Mouse (Mus musculus) forebrain, embryonic 16.5 days (tissue): ENCODE measurements at regions not wholly inside any gene's neighbourhood (a gene's known extent, or its start where the extent isn't known, plus 50 kb on each side); places are given as distances from the start of the nearest gene placed in this dataset.

Source experiments
- ATAC-seq: fragments of 200-750 bp; cut with Nextera tagmentation; 2 replicates; pipeline ENCODE4 v1.8.0; 2017; ENCODE audit warnings: mild to moderate bottlenecking, moderate library complexity
- H3K27ac ChIP-seq: fragments of 300-500 bp; sonication (generic); 2 replicates; pipeline ENCODE4 v1.5.1; 2014; ENCODE audit warnings: low read length, control low read depth
- H3K27me3 ChIP-seq: fragments of 300-500 bp; sonication (generic); replicated peaks from 2 replicates; pipeline ENCODE4 v1.6.1; 2014; ENCODE audit warnings: low read length; ENCODE audit not compliant: control insufficient read depth, insufficient read depth
- H3K36me3 ChIP-seq: fragments of 300-500 bp; sonication (generic); 2 replicates; pipeline ENCODE4 v1.6.1; 2014; ENCODE audit not compliant: control insufficient read depth, insufficient read depth
- H3K4me1 ChIP-seq: fragments of 300-500 bp; sonication (generic); replicated peaks from 2 replicates; pipeline ENCODE4 v1.6.1; 2014; ENCODE audit warnings: low read length; ENCODE audit not compliant: control insufficient read depth, insufficient read depth
- H3K4me2 ChIP-seq: fragments of 300-500 bp; sonication (generic); 2 replicates; pipeline ENCODE4 v1.6.1; 2014; ENCODE audit warnings: mild to moderate bottlenecking, low read length, control low read depth
- H3K4me3 ChIP-seq: fragments of 300-500 bp; sonication (generic); replicated peaks from 2 replicates; pipeline ENCODE4 v1.5.1; 2014; ENCODE audit warnings: mild to moderate bottlenecking, low read length, control low read depth
- H3K9ac ChIP-seq: fragments of 300-500 bp; sonication (generic); replicated peaks from 2 replicates; pipeline ENCODE4 v1.6.1; 2014; ENCODE audit warnings: low read depth, low read length, control low read depth
- H3K9me3 ChIP-seq: fragments of 300-500 bp; sonication (generic); 2 replicates; pipeline ENCODE4 v1.6.1; 2016; ENCODE audit warnings: low read length; ENCODE audit not compliant: control insufficient read depth
- WGBS: fragments of 180-500 bp; shearing (Covaris S2); extraction: QIAGEN DNeasy Blood & Tissue Kit; methylation state at CpG from one replicate; pipeline ENCODE4 v1.1.7; 2014; 5-methylcytosine and 5-hydroxymethylcytosine counted together

- no peak for ATAC-seq
- Histone ChIP-seq H3K27ac (no peak overlapping the region), H3K4me3 (no peak overlapping the region)
These were observed 92.2 kb upstream of the Zfp366 start for GRCm38 (mm10) chr13:99092279-99092930.

DNA sequence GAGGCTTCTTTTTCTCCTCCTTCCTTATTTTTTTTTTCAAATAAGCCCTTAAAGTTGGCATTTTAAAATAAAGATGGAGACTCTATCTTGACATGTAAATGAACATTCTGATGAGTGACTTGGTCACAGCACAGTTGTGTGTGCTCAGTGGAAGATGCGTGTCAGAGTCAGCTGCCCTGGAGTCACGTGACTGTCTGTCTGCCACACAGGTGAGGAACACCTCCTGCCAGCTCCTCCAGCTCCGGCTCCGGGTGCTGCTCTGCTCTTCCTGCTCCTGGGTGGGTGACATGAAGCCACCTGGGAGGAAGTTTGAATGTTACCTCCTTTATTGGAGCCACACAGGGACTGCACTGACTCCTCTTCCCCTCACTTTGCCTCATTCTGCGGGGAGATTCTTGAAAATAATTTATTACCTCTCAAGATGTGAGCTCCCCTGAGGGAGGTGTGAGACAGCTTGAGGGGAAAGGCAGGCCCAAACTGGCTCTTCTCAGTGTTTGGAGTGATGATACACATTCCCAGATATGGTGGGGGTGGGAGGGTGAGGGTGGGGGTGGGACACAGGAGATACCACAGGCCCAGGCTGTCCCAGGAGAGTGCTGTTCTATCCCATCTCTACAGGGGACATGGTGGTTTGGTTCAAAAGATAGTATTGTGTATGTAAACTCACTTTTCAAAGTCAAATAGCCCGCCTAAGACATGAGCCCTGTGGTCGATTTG, 92.9 kb upstream of the Zfp366 start:
- WGBS: 78% methylated on average over 7 of the region's 7 CpGs
- Histone ChIP-seq H3K27me3 (no peaks in the 10 kb centered on the region), H3K9ac (no peak overlapping the region), H3K4me1 (peaks cover 14% of the 10 kb centered on the region), H3K9me3 (no peaks in the 10 kb centered on the region), H3K36me3 (no peaks in the 10 kb centered on the region), H3K4me2 (no peak overlapping the region), H3K27ac (no peak overlapping the region), H3K4me3 (no peak overlapping the region)
- ATAC-seq: no peak

More at GRCm38 (mm10) chr13:99092279-99092930, 92.2 kb upstream of the Zfp366 start:
- Histone ChIP-seq H3K9me3 (no peaks in the 10 kb centered on the region), H3K27me3 (no peaks in the 10 kb centered on the region), H3K36me3 (no peaks in the 10 kb centered on the region), H3K9ac (no peak overlapping the region), H3K4me2 (no peak overlapping the region), H3K4me1 (peaks cover 14% of the 10 kb centered on the region)
- 25% methylated on average over 14 of the region's 14 CpGs for WGBS

GRCm38 (mm10) chr13:99090361-99090760, 94.3 kb upstream of the Zfp366 start:
- Histone ChIP-seq H3K4me1 (peaks cover 14% of the 10 kb centered on the region), H3K9me3 (no peaks in the 10 kb centered on the region), H3K4me2 (no peak overlapping the region), H3K36me3 (no peaks in the 10 kb centered on the region), H3K4me3 (no peak overlapping the region), H3K9ac (no peak overlapping the region), H3K27me3 (no peaks in the 10 kb centered on the region), H3K27ac (no peak overlapping the region)
- no peak for ATAC-seq
- WGBS: 46% methylated on average over 3 of the region's 3 CpGs

- Histone ChIP-seq H3K9me3 (no peaks in the 10 kb centered on the region), H3K9ac (no peak overlapping the region), H3K4me2 (no peak overlapping the region), H3K27me3 (no peaks in the 10 kb centered on the region), H3K4me3 (no peak overlapping the region), H3K36me3 (no peaks in the 10 kb centered on the region), H3K27ac (no peak overlapping the region), H3K4me1 (peaks cover 9% of the 10 kb centered on the region)
- WGBS: 83% methylated on average over 4 of the region's 4 CpGs
- ATAC-seq: no peak
These were observed 96.3 kb upstream of the Zfp366 start for GRCm38 (mm10) chr13:99088285-99088684.

GRCm38 (mm10) chr13:99079331-99079761, 95.0 kb upstream of the 1700024P04Rik start:
- Histone ChIP-seq H3K27ac (no peak overlapping the region), H3K4me3 (no peak overlapping the region), H3K4me1 (no peaks in the 10 kb centered on the region), H3K9ac (no peak overlapping the region), H3K36me3 (no peaks in the 10 kb centered on the region), H3K4me2 (no peak overlapping the region), H3K27me3 (no peaks in the 10 kb centered on the region), H3K9me3 (no peaks in the 10 kb centered on the region)
- 93% methylated on average over 8 of the region's 8 CpGs for WGBS
- ATAC-seq: no peak

DNA sequence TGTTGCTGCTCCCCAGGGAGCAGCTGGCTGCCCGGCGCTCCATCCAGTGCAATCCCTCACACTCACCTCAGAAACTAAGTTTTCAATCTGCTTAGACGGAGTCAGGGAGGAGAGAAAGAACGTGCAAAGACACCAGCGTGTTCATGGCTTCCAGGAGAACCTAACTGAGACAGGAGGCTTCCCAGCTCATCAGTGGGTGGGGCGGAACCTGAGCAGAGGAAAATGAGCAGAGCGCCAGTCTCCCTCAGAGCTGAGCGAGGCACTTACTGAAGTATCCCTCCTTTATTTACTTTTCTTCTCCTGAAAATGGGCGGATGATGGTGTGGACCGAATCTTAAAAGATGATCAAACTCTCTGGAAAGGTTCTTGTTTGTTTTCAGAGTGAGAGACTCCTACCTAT, 94.3 kb upstream of the 1700024P04Rik start:
- H3K4me2 ChIP-seq: no peak overlapping the region
- H3K9ac ChIP-seq: no peak overlapping the region
- ATAC-seq: no peak
- H3K27me3 ChIP-seq: no peaks in the 10 kb centered on the region
- 88% methylated on average over 10 of the region's 10 CpGs for WGBS
- no peak overlapping the region for H3K27ac ChIP-seq
- no peaks in the 10 kb centered on the region for H3K4me1 ChIP-seq
- H3K4me3 ChIP-seq: no peak overlapping the region
- no peaks in the 10 kb centered on the region for H3K9me3 ChIP-seq
- H3K36me3 ChIP-seq: no peaks in the 10 kb centered on the region

DNA sequence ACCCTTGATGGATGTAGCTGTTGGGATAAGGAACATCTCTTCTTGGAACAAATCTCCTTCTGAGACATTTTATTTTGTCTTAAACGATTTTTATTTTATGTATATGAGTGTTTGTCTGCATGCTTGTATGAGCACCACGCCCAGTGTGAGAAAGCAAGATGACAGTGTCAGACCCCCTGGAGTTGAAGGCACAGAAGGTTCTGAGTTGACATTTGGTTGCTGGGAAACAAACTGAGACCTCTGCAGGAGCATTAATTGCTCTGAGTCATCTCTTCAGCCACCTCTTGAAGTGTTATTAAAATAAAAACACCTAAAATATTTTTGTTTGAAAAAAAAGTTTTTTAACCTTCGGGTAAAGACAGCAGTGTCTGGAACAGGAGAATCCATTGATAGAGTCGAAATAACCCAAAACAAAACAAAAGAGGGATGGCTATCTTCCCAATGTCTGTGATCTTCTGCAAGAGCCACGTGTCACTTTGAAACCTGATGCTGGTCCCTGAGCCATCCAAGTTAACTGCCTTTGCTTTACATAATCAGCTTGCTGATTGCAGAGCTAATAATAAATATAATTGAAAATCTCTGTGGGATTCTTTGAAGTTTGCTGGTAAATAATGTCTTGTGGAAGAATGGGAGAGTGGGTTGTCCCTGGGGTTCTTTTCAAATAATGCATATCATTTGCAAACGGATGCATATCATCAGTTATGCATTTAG, 92.8 kb upstream of the 1700024P04Rik start:
- H3K36me3 ChIP-seq: no peaks in the 10 kb centered on the region
- H3K27ac ChIP-seq: no peak overlapping the region
- H3K4me3 ChIP-seq: no peak overlapping the region
- H3K4me1 ChIP-seq: no peaks in the 10 kb centered on the region
- H3K4me2 ChIP-seq: no peak overlapping the region
- no peaks in the 10 kb centered on the region for H3K27me3 ChIP-seq
- WGBS: 64% methylated on average over 6 of the region's 6 CpGs
- ATAC-seq: no peak
- no peaks in the 10 kb centered on the region for H3K9me3 ChIP-seq
- H3K9ac ChIP-seq: no peak overlapping the region

DNA sequence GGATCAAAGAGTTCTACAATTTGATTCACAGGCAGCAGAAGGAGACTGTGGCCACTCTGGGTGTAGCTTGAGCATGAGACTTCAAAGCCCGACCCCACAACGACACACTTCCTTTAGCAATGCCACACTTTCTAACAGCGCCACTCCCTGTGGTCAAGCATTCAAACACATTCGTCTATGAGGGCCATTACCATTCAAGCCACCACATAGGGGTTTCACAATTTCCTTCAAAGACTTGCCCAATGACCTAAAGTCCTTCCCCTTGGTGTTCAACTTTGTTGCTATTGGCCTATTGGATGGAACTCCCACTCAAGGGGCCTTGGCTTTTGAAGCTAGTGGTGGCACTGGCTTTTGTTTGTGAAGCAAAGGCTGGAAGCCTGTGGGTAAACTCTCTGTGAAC, 91.1 kb upstream of the 1700024P04Rik start:
- H3K9ac ChIP-seq: no peak overlapping the region
- H3K36me3 ChIP-seq: no peaks in the 10 kb centered on the region
- WGBS: 81% methylated on average over 4 of the region's 4 CpGs
- ATAC-seq: no peak
- no peaks in the 10 kb centered on the region for H3K9me3 ChIP-seq
- H3K27ac ChIP-seq: no peak overlapping the region
- H3K4me3 ChIP-seq: no peak overlapping the region
- no peak overlapping the region for H3K4me2 ChIP-seq
- no peaks in the 10 kb centered on the region for H3K4me1 ChIP-seq
- no peaks in the 10 kb centered on the region for H3K27me3 ChIP-seq

GRCm38 (mm10) chr13:99071821-99072414, 87.6 kb upstream of the 1700024P04Rik start:
- ATAC-seq: no peak
- no peak overlapping the region for H3K4me3 ChIP-seq
- no peaks in the 10 kb centered on the region for H3K4me1 ChIP-seq
- H3K9me3 ChIP-seq: no peaks in the 10 kb centered on the region
- no peak overlapping the region for H3K27ac ChIP-seq
- no peak overlapping the region for H3K4me2 ChIP-seq
- H3K27me3 ChIP-seq: no peaks in the 10 kb centered on the region
- 77% methylated on average over 8 of the region's 8 CpGs for WGBS
- no peak overlapping the region for H3K9ac ChIP-seq
- no peaks in the 10 kb centered on the region for H3K36me3 ChIP-seq
